In the genomic region with DNA sequence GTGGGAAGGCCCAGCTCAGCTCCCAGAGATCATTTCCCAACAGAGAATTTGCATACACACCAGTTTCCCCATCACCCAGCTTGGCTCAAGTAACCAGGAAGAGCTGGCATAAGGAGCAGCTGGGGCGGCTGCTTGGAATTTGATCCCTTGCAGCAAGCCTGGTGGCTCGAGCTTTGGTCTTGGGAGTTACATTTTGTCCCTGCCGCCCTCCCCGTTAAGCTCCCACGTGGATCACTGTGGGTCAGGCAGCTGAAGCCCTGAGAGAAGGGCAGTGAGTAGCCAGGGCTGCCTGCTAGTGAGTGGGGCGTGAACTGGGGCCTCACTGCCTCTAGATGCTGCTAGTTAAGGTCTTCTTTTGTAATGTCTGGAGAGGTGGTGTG, we compare ENCODE assay signal across 8 mouse cellular contexts. TPM values are rescaled to one million over a fixed set of nuclear protein-coding genes. Genes with fewer than 3 reads are reported as not detected.
DNase-seq lines count a peak whose midpoint lies in the region; ATAC-seq and TF ChIP-seq lines count a peak whose summit lies in the region.

No protein-coding gene starts in this region.

- TF ChIP-seq POLR2A in cortical plate, adult 2 months (IDR thresholded peaks at IDR 0.05; ENCODE audit: extremely low read depth, insufficient read depth, low read length), result no peak

- no peak overlapping the region for H3K27ac ChIP-seq in heart, embryonic 11.5 days (ENCODE audit: low read depth, low read length)
- H3K27ac ChIP-seq in cortical plate, adult 2 months (ENCODE audit: insufficient read depth, low read length), result peak overlapping the region; percentile 48

- peaks cover 9% of the 10 kb centered on the region; the same call in 1 of the 2 replicates for H3K4me1 ChIP-seq in heart, embryonic 11.5 days (ENCODE audit: control insufficient read depth, insufficient read depth, low read length)
- H3K4me1 ChIP-seq in cortical plate, adult 2 months (ENCODE audit: control insufficient read depth, insufficient read depth, low read length), result peaks cover 14% of the 10 kb centered on the region; the same call in 1 of the 2 replicates

- no peak overlapping the region for H3K4me3 ChIP-seq in heart, embryonic 11.5 days (ENCODE audit: low read depth, low read length)
- H3K4me3 ChIP-seq in cortical plate, adult 2 months (ENCODE audit: insufficient read depth, low read length), result no peak overlapping the region

- 0 out of 2 replicates have a peak overlapping the region, but pooled peaks have one; percentile 3 for H3K9ac ChIP-seq in heart, embryonic 11.5 days (ENCODE audit: low read depth, low read length)

- H3K27me3 ChIP-seq in heart, embryonic 11.5 days (ENCODE audit: control insufficient read depth, insufficient read depth, low read length), result no peaks in the 10 kb centered on the region

- no peak for DNase-seq in heart, adult 8-10 months (ENCODE audit: low spot score)
- peak; percentile 82 for DNase-seq in 3T3-L1 (ENCODE audit: low read depth, low spot score)
- peak; percentile 90 for DNase-seq in kidney, adult 9 months
- peak; percentile 78 for DNase-seq in lung, postnatal 36 days
- DNase-seq in layer of hippocampus, postnatal 25 days (ENCODE audit: extremely low spot score in 1 of 2, low spot score in 1 of 2), result no peak

- H3K4me2 ChIP-seq in heart, embryonic 11.5 days, result no peak overlapping the region

- H3K36me3 ChIP-seq in heart, embryonic 11.5 days (ENCODE audit: control insufficient read depth, insufficient read depth, low read length), result no peaks in the 10 kb centered on the region

- no peak for TF ChIP-seq CTCF in cortical plate, adult 2 months (IDR thresholded peaks at IDR 0.05; ENCODE audit: extremely low read depth, insufficient read depth, low read length)

- WGBS in heart, embryonic 11.5 days (ENCODE audit: insufficient replicate concordance), result 45% methylated on average over 6 of the region's 6 CpGs

- ATAC-seq in heart, embryonic 11.5 days (replicated peaks; ENCODE audit: insufficient number of reproducible peaks, low FRiP score, low TSS enrichment), result no peak
- ATAC-seq in CD4-positive, CD25-positive, alpha-beta regulatory T cell, adult 4 months, result no peak

- no peaks in the 10 kb centered on the region for H3K9me3 ChIP-seq in heart, embryonic 11.5 days (replicated peaks; ENCODE audit: control insufficient read depth, low read length)

RNA-seq across cellular contexts. Expression of a gene that starts 11.9 kb away (rescaled TPM):
- polyA plus RNA-seq in heart, embryonic 11.5 days (2014; fragmentation: Nextera tagmentation; extraction: Ambion mirVana), result 1.1 TPM in 2 replicates
- total RNA-seq in heart, adult 8-10 months (2022), result 1 to 10 TPM; 3.5 to 5.7 (median 3.9) TPM
- 1.4 and 1.5 TPM in 2 replicates for polyA plus RNA-seq in cortical plate, adult 2 months (2012; rRNA removed)
- total RNA-seq in layer of hippocampus, postnatal 25 days (2021), result under 1 TPM; 0.71 to 0.99 TPM
- 1 to 10 TPM; 3.6 to 4.4 TPM for polyA plus RNA-seq in CD4-positive, CD25-positive, alpha-beta regulatory T cell, adult 4 months (2017; shearing (Covaris generic))

RNA-seq across cellular contexts. Expression of a gene that starts 30.8 kb away (rescaled TPM):
- polyA plus RNA-seq in heart, embryonic 11.5 days (2014; fragmentation: Nextera tagmentation; extraction: Ambion mirVana), result 53.4 and 55.4 TPM in 2 replicates
- 10 to 100 TPM; 13.3 to 20.8 (median 19.9) TPM for total RNA-seq in heart, adult 8-10 months (2022)
- polyA plus RNA-seq in cortical plate, adult 2 months (2012; rRNA removed), result 101 and 104 TPM in 2 replicates
- total RNA-seq in layer of hippocampus, postnatal 25 days (2021), result 100 to 1,000 TPM; 116 to 120 TPM
- 10 to 100 TPM; 56.7 to 74.8 TPM for polyA plus RNA-seq in CD4-positive, CD25-positive, alpha-beta regulatory T cell, adult 4 months (2017; shearing (Covaris generic))

RNA-seq across cellular contexts. Expression of a gene that starts 49.2 kb away (rescaled TPM):
- 20.6 and 20.8 TPM in 2 replicates for polyA plus RNA-seq in heart, embryonic 11.5 days (2014; fragmentation: Nextera tagmentation; extraction: Ambion mirVana)
- 1 to 10 TPM; 6.2 to 8.1 (median 7.6) TPM for total RNA-seq in heart, adult 8-10 months (2022)
- 10.3 and 11.0 TPM in 2 replicates for polyA plus RNA-seq in cortical plate, adult 2 months (2012; rRNA removed)
- total RNA-seq in layer of hippocampus, postnatal 25 days (2021), result 10 to 100 TPM; 13.8 to 16.3 TPM
- polyA plus RNA-seq in CD4-positive, CD25-positive, alpha-beta regulatory T cell, adult 4 months (2017; shearing (Covaris generic)), result 1 to 10 TPM; 5.1 to 8.8 TPM

RNA-seq across cellular contexts. Expression of a gene that starts 50.2 kb away (rescaled TPM):
- polyA plus RNA-seq in heart, embryonic 11.5 days (2014; fragmentation: Nextera tagmentation; extraction: Ambion mirVana), result 0.14 and 0.20 TPM in 2 replicates
- under 1 TPM in 1 of 4 experiments, not detected in 3; 0.11 TPM for total RNA-seq in heart, adult 8-10 months (2022)
- polyA plus RNA-seq in cortical plate, adult 2 months (2012; rRNA removed), result 0.51 and 1.3 TPM in 2 replicates
- total RNA-seq in layer of hippocampus, postnatal 25 days (2021), result under 1 TPM; 0.37 to 0.73 TPM
- polyA plus RNA-seq in CD4-positive, CD25-positive, alpha-beta regulatory T cell, adult 4 months (2017; shearing (Covaris generic)), result not detected

Comparison
In these comparisons a context has a peak if more than half of its experiments do, and no peak if none do; other contexts are left out.
1. DNase-seq: peak in 3T3-L1 (single experiment), kidney, adult 9 months (single experiment) and lung, postnatal 36 days (single experiment); none in heart, adult 8-10 months (single experiment) and layer of hippocampus, postnatal 25 days (0 of 2).